Mouse (Mus musculus) spleen, adult 2 months (tissue): ENCODE measurements at regions not wholly inside any gene's neighbourhood (a gene's known extent, or its start where the extent isn't known, plus 50 kb on each side); places are given as distances from the start of the nearest gene placed in this dataset.

ENCODE experiments used
- DNase-seq, 2 experiments: peaks; one replicate each; pipeline versions ENCODE4 v3.0.0 to v3.0.0-alpha.2; 2012 to 2021; ENCODE audit warnings: low spot score in 2 of 2, low read depth in 1 of 2
- H3K27ac ChIP-seq: fragments of 200-500 bp; 2 replicates; pipeline ENCODE4 v1.5.1; 2012; ENCODE audit warnings: low read length, inconsistent platforms; ENCODE audit not compliant: insufficient read depth
- H3K27me3 ChIP-seq: fragments of 200-500 bp; 2 replicates; pipeline ENCODE4 v1.6.1; 2012; ENCODE audit warnings: mild to moderate bottlenecking, moderate library complexity, low read length, inconsistent platforms; ENCODE audit not compliant: control insufficient read depth, insufficient read depth
- H3K36me3 ChIP-seq: fragments of 200-500 bp; 2 replicates; pipeline ENCODE4 v1.6.1; 2012; ENCODE audit warnings: mild to moderate bottlenecking, low read length, inconsistent platforms; ENCODE audit not compliant: control insufficient read depth, insufficient read depth
- H3K4me1 ChIP-seq: fragments of 200-500 bp; 2 replicates; pipeline ENCODE4 v1.6.1; 2011; ENCODE audit warnings: inconsistent platforms; ENCODE audit not compliant: control insufficient read depth, insufficient read depth, insufficient read length
- H3K4me3 ChIP-seq: fragments of 200-500 bp; 2 replicates; pipeline ENCODE4 v1.5.1; 2011; ENCODE audit warnings: mild to moderate bottlenecking, inconsistent platforms; ENCODE audit not compliant: insufficient read depth, insufficient read length; ENCODE audit errors: extremely low read depth
- CTCF ChIP-seq: fragments of 200-500 bp; IDR thresholded peaks from 2 replicates; pipeline ENCODE4 v1.5.1; 2011; ENCODE audit warnings: mild to moderate bottlenecking, inconsistent platforms; ENCODE audit not compliant: insufficient read depth, insufficient read length, insufficient replicate concordance; ENCODE audit errors: extremely low read depth
- POLR2A ChIP-seq: fragments of 200-500 bp; IDR thresholded peaks from 2 replicates; pipeline ENCODE4 v1.6.1; 2011; ENCODE audit warnings: low read depth, low read length, inconsistent platforms
- WGBS: fragments of 180-500 bp; shearing (Covaris S2); methylation state at CpG from one replicate; pipeline ENCODE4 v1.1.7; 2018; 5-methylcytosine and 5-hydroxymethylcytosine counted together

GRCm38 (mm10) chr14:71486176-71486970 is 886.7 kb upstream of the Fam160b2 start:
- Histone ChIP-seq H3K4me1 (no peaks in the 10 kb centered on the region), H3K27ac (no peak overlapping the region), H3K36me3 (no peaks in the 10 kb centered on the region), H3K4me3 (no peak overlapping the region), H3K27me3 (no peaks in the 10 kb centered on the region)
- 88% methylated on average over 12 of the region's 12 CpGs for WGBS
- TF ChIP-seq POLR2A (no peak), CTCF (no peak)
- no peak for DNase-seq

- 47% methylated on average over 2 of the region's 2 CpGs for WGBS
- no peak for DNase-seq
These were observed 876.0 kb upstream of the Fam160b2 start for GRCm38 (mm10) chr14:71475656-71476055.

DNA sequence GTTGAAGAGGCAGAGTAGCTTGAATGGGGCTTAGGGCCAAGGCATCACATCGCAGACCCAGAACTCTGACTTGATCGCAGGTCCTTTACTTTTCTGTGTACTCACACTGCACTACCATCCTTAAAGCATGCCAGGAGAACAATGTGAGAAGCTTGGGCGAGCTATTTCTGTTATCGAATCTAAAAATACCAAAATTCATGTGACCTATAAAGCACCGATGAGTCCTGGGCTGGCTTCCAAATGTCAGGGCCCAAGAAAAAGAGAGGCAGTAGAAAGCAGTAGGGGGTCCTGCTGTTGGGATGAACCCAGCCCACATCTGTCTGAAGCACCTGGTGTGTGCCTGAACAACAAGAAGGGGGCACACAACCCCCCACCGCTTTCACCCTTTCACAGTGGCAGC is 874.3 kb upstream of the Fam160b2 start:
- WGBS, result 88% methylated on average over 6 of the region's 6 CpGs
- Histone ChIP-seq H3K27ac (no peak overlapping the region), H3K4me1 (no peaks in the 10 kb centered on the region), H3K27me3 (no peaks in the 10 kb centered on the region), H3K36me3 (no peaks in the 10 kb centered on the region), H3K4me3 (no peak overlapping the region)
- DNase-seq, result no peak
- no peak for TF ChIP-seq POLR2A
- no peak for TF ChIP-seq CTCF

More at GRCm38 (mm10) chr14:71475656-71476055, 876.0 kb upstream of the Fam160b2 start:
- H3K4me1 ChIP-seq, result no peaks in the 10 kb centered on the region
- no peak overlapping the region for H3K4me3 ChIP-seq
- H3K27ac ChIP-seq, result no peak overlapping the region
- no peak for TF ChIP-seq CTCF
- TF ChIP-seq POLR2A, result no peak
- H3K27me3 ChIP-seq, result no peaks in the 10 kb centered on the region
- H3K36me3 ChIP-seq, result no peaks in the 10 kb centered on the region

DNA sequence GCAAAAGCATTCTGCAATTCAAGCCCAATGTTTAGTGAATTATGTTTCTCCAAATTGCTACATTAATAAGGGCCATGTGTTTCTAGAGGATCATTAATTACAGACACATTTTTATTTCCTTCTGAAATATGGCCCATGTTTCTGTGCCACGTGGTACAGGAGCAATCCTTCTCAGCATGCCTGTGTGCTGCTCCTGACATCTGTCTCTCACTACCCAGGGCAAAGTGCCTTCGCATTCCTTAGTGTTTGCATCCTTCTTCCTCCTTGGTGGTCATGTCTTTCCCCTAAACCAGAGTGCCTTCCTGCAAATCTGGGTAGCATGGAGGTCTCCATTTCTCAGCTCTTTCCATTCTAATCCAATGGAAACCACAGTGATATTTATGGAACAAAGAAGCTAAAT is 832.7 kb upstream of the Fam160b2 start:
- 80% methylated on average over 2 of the region's 2 CpGs for whole genome bisulfite sequencing
- no peaks in the 10 kb centered on the region for H3K27me3 ChIP-seq
- TF ChIP-seq POLR2A, result no peak
- no peak for TF ChIP-seq CTCF
- no peak overlapping the region for H3K4me3 ChIP-seq
- no peaks in the 10 kb centered on the region for H3K36me3 ChIP-seq
- no peak for DNase-seq
- no peaks in the 10 kb centered on the region for H3K4me1 ChIP-seq
- H3K27ac ChIP-seq, result no peak overlapping the region
